Mouse (Mus musculus) embryo, embryonic 10.5 days (tissue): ENCODE results near the gene Ddx56.
"Not testable (repeated sequence)": the region's sequence is repeated elsewhere in the genome, so short reads cannot be mapped to it uniquely, and the experiment has no call there.

Experiments
- DNase-seq: peaks from one replicate; pipeline ENCODE4 v3.0.0-alpha.2; 2015; ENCODE audit warnings: low spot score

The Ddx56 gene

GRCm38 (mm10) chr11:6261434-6262082 lies 6.0 kb downstream of the Ddx56 start:
- peak; percentile 87 for DNase-seq

GRCm38 (mm10) chr11:6259413-6259812 lies 8.2 kb downstream of the Ddx56 start:
- no peak for DNase-seq

- DNase-seq, result no peak
These were observed 11.0 kb downstream of the Ddx56 start for GRCm38 (mm10) chr11:6256490-6257072.

GRCm38 (mm10) chr11:6254602-6255001 lies 13.0 kb downstream of the Ddx56 start:
- not testable (repeated sequence) for DNase-seq

GRCm38 (mm10) chr11:6252824-6253223 lies 14.7 kb downstream of the Ddx56 start:
- no peak for DNase-seq

- no peak for DNase-seq
These were observed 15.3 kb downstream of the Ddx56 start for GRCm38 (mm10) chr11:6252248-6252647.

- DNase-seq, result no peak
These were observed 22.9 kb downstream of the Ddx56 start for GRCm38 (mm10) chr11:6244707-6245106.

GRCm38 (mm10) chr11:6233025-6233424 lies 34.5 kb downstream of the Ddx56 start:
- DNase-seq, result no peak

GRCm38 (mm10) chr11:6230012-6230411 lies 37.6 kb downstream of the Ddx56 start, which contains the start of gene Npc1l1:
TSS of gene Npc1l1 (minus strand) at chr11:6230143.
- no peak for DNase-seq

- no peak for DNase-seq
These were observed 42.9 kb downstream of the Ddx56 start for GRCm38 (mm10) chr11:6224541-6225229.

- no peak for DNase-seq
These were observed 45.4 kb downstream of the Ddx56 start for GRCm38 (mm10) chr11:6222187-6222586.

GRCm38 (mm10) chr11:6219967-6220366 lies 47.6 kb downstream of the Ddx56 start:
- DNase-seq, result no peak

- DNase-seq, result no peak
These were observed 49.2 kb downstream of the Ddx56 start for GRCm38 (mm10) chr11:6218189-6218896.

- no peak for DNase-seq
These were observed 50.7 kb downstream of the Ddx56 start for GRCm38 (mm10) chr11:6216834-6217233.
